Mouse (Mus musculus): ENCODE measurements around the gene Rab5b. TPM values are rescaled to one million over a fixed set of nuclear protein-coding genes. Genes with fewer than 3 reads are reported as not detected.

Gene Rab5b
- total and polyA plus RNA-seq, 3 experiments: 68.9 to 80.0 (median 72.8) TPM

- H3K36me3 ChIP-seq (ENCODE audit: control insufficient read depth, insufficient read depth, low read length): no peaks in the 10 kb centered on the region
- no peak for DNase-seq
- H3K9ac ChIP-seq (ENCODE audit: low read depth, low read length): no peak overlapping the region
- no peak overlapping the region for H3K27ac ChIP-seq
- no peaks in the 10 kb centered on the region for H3K4me1 ChIP-seq (ENCODE audit: control insufficient read depth, insufficient read depth, low read length)
- H3K79me2 ChIP-seq (replicated peaks; ENCODE audit: control insufficient read depth, insufficient read depth, low read length): no peaks in the 10 kb centered on the region
- H3K4me3 ChIP-seq: no peak overlapping the region
- TF ChIP-seq POLR2A (IDR thresholded peaks at IDR 0.05; ENCODE audit: insufficient read depth, low read depth, low read length) (no peak), CTCF (IDR thresholded peaks at IDR 0.05) (no peak), EP300 (IDR thresholded peaks at IDR 0.05; ENCODE audit: insufficient read depth, low read depth, low read length) (no peak)
- H3K27me3 ChIP-seq (ENCODE audit: control insufficient read depth, insufficient read depth, low read length): no peaks in the 10 kb centered on the region
- intact Hi-C loops (cut with DNase I): no loop called here
- 65% methylated on average over 3 of the region's 3 CpGs for WGBS
Measured at GRCm38 (mm10) chr10:128665307-128665706, 30.8 kb downstream of the Rab5b start.

- H3K27ac ChIP-seq: no peak overlapping the region
- no peak overlapping the region for H3K9ac ChIP-seq (ENCODE audit: low read depth, low read length)
- no peak overlapping the region for H3K4me3 ChIP-seq
- TF ChIP-seq POLR2A (IDR thresholded peaks at IDR 0.05; ENCODE audit: insufficient read depth, low read depth, low read length) (no peak), EP300 (IDR thresholded peaks at IDR 0.05; ENCODE audit: insufficient read depth, low read depth, low read length) (no peak), CTCF (IDR thresholded peaks at IDR 0.05) (no peak)
- DNase-seq: no peak
- WGBS: 60% methylated on average over 3 of the region's 3 CpGs
- no peaks in the 10 kb centered on the region for H3K4me1 ChIP-seq (ENCODE audit: control insufficient read depth, insufficient read depth, low read length)
- no peaks in the 10 kb centered on the region for H3K36me3 ChIP-seq (ENCODE audit: control insufficient read depth, insufficient read depth, low read length)
- intact Hi-C loops (cut with DNase I): no loop called here
- H3K79me2 ChIP-seq (replicated peaks; ENCODE audit: control insufficient read depth, insufficient read depth, low read length): no peaks in the 10 kb centered on the region
- H3K27me3 ChIP-seq (ENCODE audit: control insufficient read depth, insufficient read depth, low read length): no peaks in the 10 kb centered on the region
Measured at GRCm38 (mm10) chr10:128664808-128665207, 31.3 kb downstream of the Rab5b start.

- Histone ChIP-seq H3K9ac (ENCODE audit: low read depth, low read length) (no peak overlapping the region), H3K4me3 (no peak overlapping the region), H3K79me2 (replicated peaks; ENCODE audit: control insufficient read depth, insufficient read depth, low read length) (no peaks in the 10 kb centered on the region), H3K27me3 (ENCODE audit: control insufficient read depth, insufficient read depth, low read length) (no peaks in the 10 kb centered on the region), H3K27ac (no peak overlapping the region), H3K4me1 (ENCODE audit: control insufficient read depth, insufficient read depth, low read length) (no peaks in the 10 kb centered on the region), H3K36me3 (ENCODE audit: control insufficient read depth, insufficient read depth, low read length) (no peaks in the 10 kb centered on the region)
- WGBS: 53% methylated on average over 5 of the region's 5 CpGs
- TF ChIP-seq EP300 (IDR thresholded peaks at IDR 0.05; ENCODE audit: insufficient read depth, low read depth, low read length) (no peak), POLR2A (IDR thresholded peaks at IDR 0.05; ENCODE audit: insufficient read depth, low read depth, low read length) (no peak), CTCF (IDR thresholded peaks at IDR 0.05) (no peak)
- DNase-seq: no peak
- intact Hi-C loops (cut with DNase I): no loop called here
Measured at GRCm38 (mm10) chr10:128663441-128664220, 32.4 kb downstream of the Rab5b start.

GRCm38 (mm10) chr10:128662465-128662864, 33.6 kb downstream of the Rab5b start:
- intact Hi-C loops (cut with DNase I): no loop called here
- DNase-seq: no peak
- no peak overlapping the region for H3K27ac ChIP-seq
- no peak overlapping the region for H3K9ac ChIP-seq (ENCODE audit: low read depth, low read length)
- H3K27me3 ChIP-seq (ENCODE audit: control insufficient read depth, insufficient read depth, low read length): no peaks in the 10 kb centered on the region
- H3K4me3 ChIP-seq: no peak overlapping the region
- no peaks in the 10 kb centered on the region for H3K36me3 ChIP-seq (ENCODE audit: control insufficient read depth, insufficient read depth, low read length)
- no peaks in the 10 kb centered on the region for H3K4me1 ChIP-seq (ENCODE audit: control insufficient read depth, insufficient read depth, low read length)
- H3K79me2 ChIP-seq (replicated peaks; ENCODE audit: control insufficient read depth, insufficient read depth, low read length): no peaks in the 10 kb centered on the region
- TF ChIP-seq POLR2A (IDR thresholded peaks at IDR 0.05; ENCODE audit: insufficient read depth, low read depth, low read length) (no peak), CTCF (IDR thresholded peaks at IDR 0.05) (no peak), EP300 (IDR thresholded peaks at IDR 0.05; ENCODE audit: insufficient read depth, low read depth, low read length) (no peak)

GRCm38 (mm10) chr10:128659490-128659889, 36.6 kb downstream of the Rab5b start:
- Histone ChIP-seq H3K27ac (no peak overlapping the region), H3K36me3 (ENCODE audit: control insufficient read depth, insufficient read depth, low read length) (no peaks in the 10 kb centered on the region), H3K4me1 (ENCODE audit: control insufficient read depth, insufficient read depth, low read length) (no peaks in the 10 kb centered on the region), H3K4me3 (no peak overlapping the region), H3K27me3 (ENCODE audit: control insufficient read depth, insufficient read depth, low read length) (no peaks in the 10 kb centered on the region), H3K9ac (ENCODE audit: low read depth, low read length) (no peak overlapping the region), H3K79me2 (replicated peaks; ENCODE audit: control insufficient read depth, insufficient read depth, low read length) (no peaks in the 10 kb centered on the region)
- WGBS: 51% methylated on average over 9 of the region's 9 CpGs
- no peak for DNase-seq
- intact Hi-C loops (cut with DNase I): no loop called here
- no peak for TF ChIP-seq CTCF (IDR thresholded peaks at IDR 0.05)
- TF ChIP-seq EP300 (IDR thresholded peaks at IDR 0.05; ENCODE audit: insufficient read depth, low read depth, low read length): no peak
- no peak for TF ChIP-seq POLR2A (IDR thresholded peaks at IDR 0.05; ENCODE audit: insufficient read depth, low read depth, low read length)

- intact Hi-C loops (cut with DNase I): no loop called here
- no peaks in the 10 kb centered on the region for H3K79me2 ChIP-seq (replicated peaks; ENCODE audit: control insufficient read depth, insufficient read depth, low read length)
- H3K9ac ChIP-seq (ENCODE audit: low read depth, low read length): no peak overlapping the region
- WGBS: 44% methylated on average over 9 of the region's 9 CpGs
- H3K4me3 ChIP-seq: no peak overlapping the region
- TF ChIP-seq EP300 (IDR thresholded peaks at IDR 0.05; ENCODE audit: insufficient read depth, low read depth, low read length) (no peak), POLR2A (IDR thresholded peaks at IDR 0.05; ENCODE audit: insufficient read depth, low read depth, low read length) (no peak), CTCF (IDR thresholded peaks at IDR 0.05) (no peak)
- H3K27me3 ChIP-seq (ENCODE audit: control insufficient read depth, insufficient read depth, low read length): no peaks in the 10 kb centered on the region
- H3K4me1 ChIP-seq (ENCODE audit: control insufficient read depth, insufficient read depth, low read length): no peaks in the 10 kb centered on the region
- H3K27ac ChIP-seq: no peak overlapping the region
- no peaks in the 10 kb centered on the region for H3K36me3 ChIP-seq (ENCODE audit: control insufficient read depth, insufficient read depth, low read length)
- no peak for DNase-seq
Measured at GRCm38 (mm10) chr10:128657844-128658243, 38.2 kb downstream of the Rab5b start.

Measured in heart, adult 2 months (tissue).